25 mouse cellular contexts compared by ENCODE assay signal in the genomic region with DNA sequence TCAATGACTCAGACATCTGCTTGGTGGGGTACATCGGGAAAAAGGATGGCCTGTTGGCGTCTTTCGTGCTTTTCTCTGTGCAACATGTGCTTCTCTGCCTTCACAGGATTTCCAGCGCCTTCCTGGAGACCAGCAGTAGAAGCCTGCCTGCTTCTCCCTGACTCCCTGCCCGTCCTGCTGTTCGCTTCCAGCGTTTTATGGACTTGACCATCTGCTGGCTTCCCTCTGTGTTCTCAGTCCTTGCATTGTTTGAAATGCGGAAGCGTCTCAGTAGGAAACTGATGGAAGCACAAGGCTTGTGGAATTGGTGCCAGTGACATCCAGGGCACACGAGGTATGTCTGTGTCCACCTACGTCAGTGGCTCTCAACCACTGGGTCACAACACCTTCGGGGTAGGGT.
A peak's percentile ranks its signal among the peaks of the same experiment; 100 is the strongest.
DNase-seq lines count a peak whose midpoint lies in the region; ATAC-seq and TF ChIP-seq lines count a peak whose summit lies in the region.
"Had no signal": no experiment of that assay in that cellular context is flagged by ENCODE, and none has a peak within 500 bp of the region (broad histone marks: within the 10 kb centered on the region; RNA-seq: fewer than 3 reads in every experiment).

No protein-coding gene starts in this region.

- no peaks in the 10 kb centered on the region for H3K9me3 ChIP-seq in hindbrain, postnatal 0 days (ENCODE audit: low read length)
- H3K9me3 ChIP-seq in hindbrain, embryonic 11.5 days (ENCODE audit: control insufficient read depth, low read length): no peaks in the 10 kb centered on the region
- H3K9me3 ChIP-seq in midbrain, embryonic 11.5 days (ENCODE audit: control insufficient read depth, low read length): no peaks in the 10 kb centered on the region
- no peaks in the 10 kb centered on the region for H3K9me3 ChIP-seq in midbrain, embryonic 13.5 days
- H3K9me3 ChIP-seq: embryonic facial prominence, embryonic 13.5 days; embryonic facial prominence, embryonic 15.5 days; forebrain, embryonic 10.5 days; forebrain, embryonic 12.5 days; G1E had no signal

- H3K36me3 ChIP-seq in hindbrain, postnatal 0 days (ENCODE audit: insufficient read depth, low read length): no peaks in the 10 kb centered on the region
- H3K36me3 ChIP-seq in hindbrain, embryonic 11.5 days (ENCODE audit: control insufficient read depth, insufficient read depth, low read length): no peaks in the 10 kb centered on the region
- H3K36me3 ChIP-seq in midbrain, embryonic 11.5 days (ENCODE audit: control insufficient read depth, insufficient read depth, low read length): no peaks in the 10 kb centered on the region
- no peaks in the 10 kb centered on the region for H3K36me3 ChIP-seq in midbrain, embryonic 13.5 days
- H3K36me3 ChIP-seq: embryonic facial prominence, embryonic 13.5 days; embryonic facial prominence, embryonic 15.5 days; forebrain, embryonic 10.5 days; forebrain, embryonic 12.5 days; G1E had no signal

- 60% methylated on average over 12 of the region's 12 CpGs for WGBS in hindbrain, postnatal 0 days
- WGBS in hindbrain, embryonic 11.5 days: 86% methylated on average over 12 of the region's 12 CpGs
- 86% methylated on average over 12 of the region's 12 CpGs for WGBS in midbrain, embryonic 11.5 days
- WGBS in midbrain, embryonic 13.5 days: 87% methylated on average over 12 of the region's 12 CpGs

- H3K27ac ChIP-seq in hindbrain, postnatal 0 days: no peak overlapping the region
- H3K27ac ChIP-seq in hindbrain, embryonic 11.5 days (ENCODE audit: low read depth, low read length): no peak overlapping the region
- no peak overlapping the region for H3K27ac ChIP-seq in midbrain, embryonic 11.5 days (ENCODE audit: low read depth, low read length)
- no peak overlapping the region for H3K27ac ChIP-seq in midbrain, embryonic 13.5 days
- H3K27ac ChIP-seq: embryonic facial prominence, embryonic 13.5 days; embryonic facial prominence, embryonic 15.5 days; forebrain, embryonic 10.5 days; forebrain, embryonic 12.5 days had no signal

- peak; percentile 41 to 67 for DNase-seq in cerebellum, postnatal 10 days
- DNase-seq in cerebellum, adult 8-10 months: no peak
- DNase-seq in hindbrain, postnatal 0 days (ENCODE audit: low spot score): peak; percentile 42
- no peak for DNase-seq in hindbrain, embryonic 11.5 days (ENCODE audit: low spot score)
- DNase-seq in midbrain, embryonic 11.5 days (ENCODE audit: low spot score, missing footprints): peak; percentile 12
- DNase-seq in brain, adult 2 months (ENCODE audit: low read depth, low spot score): peak; percentile 19
- no peak for DNase-seq in cerebellum, adult 9-11 months
- DNase-seq: adrenal gland, adult 8-10 months; adrenal gland, postnatal 14 days; adrenal gland, postnatal 36 days; B cell, adult 2 months; cerebellum, adult 11 months had no signal

- no peak overlapping the region for H3K9ac ChIP-seq in hindbrain, postnatal 0 days (replicated peaks; ENCODE audit: low read length)
- no peak overlapping the region for H3K9ac ChIP-seq in hindbrain, embryonic 11.5 days (ENCODE audit: low read depth, low read length)
- H3K9ac ChIP-seq in midbrain, embryonic 11.5 days (ENCODE audit: low read length): no peak overlapping the region
- H3K9ac ChIP-seq in midbrain, embryonic 13.5 days (replicated peaks): no peak overlapping the region
- H3K9ac ChIP-seq: embryonic facial prominence, embryonic 13.5 days; embryonic facial prominence, embryonic 15.5 days; forebrain, embryonic 12.5 days had no signal

- no peak for ATAC-seq in hindbrain, postnatal 0 days
- ATAC-seq in hindbrain, embryonic 11.5 days (ENCODE audit: low FRiP score): no peak
- no peak for ATAC-seq in midbrain, embryonic 11.5 days (ENCODE audit: low FRiP score)
- no peak for ATAC-seq in midbrain, embryonic 13.5 days
- ATAC-seq: activated CD4-positive, CD25-positive, alpha-beta regulatory T cell, adult 4 months; CD4-positive, CD25-positive, alpha-beta regulatory T cell, adult 4 months; forebrain, embryonic 14.5 days; forebrain, embryonic 16.5 days; Patski had no signal

- no peak overlapping the region for H3K4me3 ChIP-seq in hindbrain, postnatal 0 days (ENCODE audit: low read length)
- no peak overlapping the region for H3K4me3 ChIP-seq in hindbrain, embryonic 11.5 days (ENCODE audit: low read depth, low read length)
- H3K4me3 ChIP-seq in midbrain, embryonic 11.5 days (ENCODE audit: low read depth, low read length): no peak overlapping the region
- no peak overlapping the region for H3K4me3 ChIP-seq in midbrain, embryonic 13.5 days (replicated peaks)
- H3K4me3 ChIP-seq: embryonic facial prominence, embryonic 13.5 days; embryonic facial prominence, embryonic 15.5 days; erythroblast, embryonic 14.5 days; forebrain, embryonic 10.5 days; forebrain, embryonic 12.5 days had no signal

- H3K27me3 ChIP-seq in hindbrain, postnatal 0 days (ENCODE audit: insufficient read depth, low read length): no peaks in the 10 kb centered on the region
- H3K27me3 ChIP-seq in hindbrain, embryonic 11.5 days (ENCODE audit: control insufficient read depth, insufficient read depth, low read length): no peaks in the 10 kb centered on the region
- H3K27me3 ChIP-seq in midbrain, embryonic 11.5 days (ENCODE audit: control insufficient read depth, insufficient read depth, low read length): no peaks in the 10 kb centered on the region
- H3K27me3 ChIP-seq in midbrain, embryonic 13.5 days: no peaks in the 10 kb centered on the region
- H3K27me3 ChIP-seq: CH12.LX; embryonic facial prominence, embryonic 13.5 days; embryonic facial prominence, embryonic 15.5 days; Patski had no signal

- H3K4me1 ChIP-seq in hindbrain, postnatal 0 days (ENCODE audit: insufficient read depth, low read length): peaks cover 15% of the 10 kb centered on the region
- peaks cover 17% of the 10 kb centered on the region for H3K4me1 ChIP-seq in hindbrain, embryonic 11.5 days (replicated peaks; ENCODE audit: control insufficient read depth, insufficient read depth, low read length)
- H3K4me1 ChIP-seq in midbrain, embryonic 11.5 days (ENCODE audit: control insufficient read depth, insufficient read depth, low read length): peaks cover 26% of the 10 kb centered on the region
- H3K4me1 ChIP-seq in midbrain, embryonic 13.5 days (replicated peaks): peaks cover 29% of the 10 kb centered on the region

- TF ChIP-seq CTCF in hindbrain, postnatal 0 days (IDR thresholded peaks at IDR 0.05; ENCODE audit: low read depth): no peak

- no peak overlapping the region for H3K4me2 ChIP-seq in hindbrain, postnatal 0 days (ENCODE audit: low read depth, low read length)
- H3K4me2 ChIP-seq in hindbrain, embryonic 11.5 days (replicated peaks; ENCODE audit: low read depth, low read length): no peak overlapping the region
- no peak overlapping the region for H3K4me2 ChIP-seq in midbrain, embryonic 11.5 days
- H3K4me2 ChIP-seq in midbrain, embryonic 13.5 days (replicated peaks): no peak overlapping the region
- H3K4me2 ChIP-seq: embryonic facial prominence, embryonic 13.5 days; embryonic facial prominence, embryonic 15.5 days; forebrain, embryonic 12.5 days had no signal

Comparison
In these comparisons a context has a peak if more than half of its experiments do, and no peak if none do; other contexts are left out.
1. DNase-seq: peak in cerebellum, postnatal 10 days (2 of 2), hindbrain, postnatal 0 days (single experiment), midbrain, embryonic 11.5 days (single experiment) and brain, adult 2 months (single experiment); none in cerebellum, adult 8-10 months (single experiment), hindbrain, embryonic 11.5 days (single experiment) and cerebellum, adult 9-11 months (single experiment).